Mouse (Mus musculus) bone marrow, adult 2 months (tissue): ENCODE results near the gene A130010J15Rik.

Experiments
- CTCF ChIP-seq: fragments of 200-500 bp; IDR thresholded peaks from 2 replicates; pipeline ENCODE4 v1.5.1; 2011; ENCODE audit warnings: low read length, control low read depth; ENCODE audit not compliant: control insufficient read depth, insufficient read depth
- POLR2A ChIP-seq: fragments of 200-500 bp; IDR thresholded peaks from 2 replicates; pipeline ENCODE4 v1.6.1; 2011; ENCODE audit warnings: low read depth, mild to moderate bottlenecking, control low read depth, low read length, borderline replicate concordance; ENCODE audit not compliant: control insufficient read depth

DNA sequence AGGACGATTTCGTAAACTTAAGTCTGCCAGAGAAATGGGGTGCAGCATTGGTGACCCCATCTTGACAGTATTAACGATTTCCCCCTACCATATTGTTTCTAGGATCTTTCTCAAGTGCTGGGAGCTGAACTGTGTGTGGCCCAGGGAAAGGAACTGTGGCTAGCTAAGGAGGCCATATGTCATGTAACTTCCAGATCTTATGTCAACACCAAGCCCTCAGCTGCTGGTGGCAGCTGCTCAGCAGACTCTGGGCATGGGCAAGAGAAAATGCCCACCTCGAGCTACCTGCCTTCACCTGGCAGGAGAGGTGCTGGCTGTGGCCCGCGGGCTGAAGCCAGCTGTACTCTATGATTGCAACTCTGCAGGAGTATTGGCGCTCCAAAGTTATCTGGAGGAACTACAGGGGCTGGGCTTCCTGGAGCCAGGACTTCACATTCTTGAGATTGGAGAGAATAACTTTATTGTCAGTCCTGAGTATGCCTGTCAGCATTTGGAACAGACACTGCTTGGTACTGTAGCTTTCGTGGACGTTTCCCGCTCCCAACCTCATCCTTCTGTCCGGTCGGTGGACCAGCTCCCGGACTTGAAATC, 6.4 kb downstream of the A130010J15Rik start:
- TF ChIP-seq POLR2A (no peak), CTCF (no peak)
